In genomic region chr8:94604030-94604429, GRCm38 (mm10) we compare ENCODE assay signal across 15 mouse cellular contexts. TPM values are rescaled to one million over a fixed set of nuclear protein-coding genes. Genes with fewer than 3 reads are reported as not detected.
DNase-seq lines count a peak whose midpoint lies in the region; ATAC-seq and TF ChIP-seq lines count a peak whose summit lies in the region.
"Had no signal": no experiment of that assay in that cellular context is flagged by ENCODE, and none has a peak within 500 bp of the region (broad histone marks: within the 10 kb centered on the region; RNA-seq: fewer than 3 reads in every experiment).

No protein-coding gene starts in this region.

- peaks cover 26% of the 10 kb centered on the region for H3K4me1 ChIP-seq in hindbrain, embryonic 10.5 days (replicated peaks)
- peaks cover 23% of the 10 kb centered on the region for H3K4me1 ChIP-seq in hindbrain, embryonic 12.5 days
- peaks cover 26% of the 10 kb centered on the region for H3K4me1 ChIP-seq in midbrain, embryonic 12.5 days
- peaks cover 19% of the 10 kb centered on the region for H3K4me1 ChIP-seq in midbrain, embryonic 11.5 days (ENCODE audit: control insufficient read depth, insufficient read depth, low read length)
- peaks cover 0 to 2% of the 10 kb centered on the region in 2 experiments; a peak in 1 of 4 replicates for H3K4me1 ChIP-seq in ES-E14 (ENCODE audit: control insufficient read depth in 2 of 2, insufficient read depth in 2 of 2, low read length in 2 of 2, poor library complexity in 1 of 2)
- H3K4me1 ChIP-seq in hindbrain, embryonic 15.5 days (replicated peaks) = peaks cover 31% of the 10 kb centered on the region

- H3K27ac ChIP-seq in hindbrain, embryonic 10.5 days = no peak overlapping the region
- H3K27ac ChIP-seq in hindbrain, embryonic 12.5 days = no peak overlapping the region
- H3K27ac ChIP-seq in midbrain, embryonic 12.5 days (replicated peaks) = no peak overlapping the region
- H3K27ac ChIP-seq in midbrain, embryonic 11.5 days (ENCODE audit: low read depth, low read length) = no peak overlapping the region
- no peak overlapping the region for H3K27ac ChIP-seq in ES-E14 (ENCODE audit: insufficient read depth, low read depth, low read length, poor library complexity, severe bottlenecking)
- no peak overlapping the region for H3K27ac ChIP-seq in hindbrain, embryonic 15.5 days (replicated peaks)
- H3K27ac ChIP-seq: heart, embryonic 10.5 days had no signal

- in situ Hi-C loops in ES-E14 (cut with MboI; ENCODE audit: low sequenced_read_pairs in 2 of 2, unreplicated experiment in 2 of 2) = no loop called here

- H3K36me3 ChIP-seq in hindbrain, embryonic 10.5 days = peaks cover 7% of the 10 kb centered on the region
- H3K36me3 ChIP-seq in hindbrain, embryonic 12.5 days = peaks cover 4% of the 10 kb centered on the region; the same call in 1 of the 2 replicates
- H3K36me3 ChIP-seq in midbrain, embryonic 12.5 days = no peaks in the 10 kb centered on the region
- no peaks in the 10 kb centered on the region for H3K36me3 ChIP-seq in midbrain, embryonic 11.5 days (ENCODE audit: control insufficient read depth, insufficient read depth, low read length)
- no peaks in the 10 kb centered on the region for H3K36me3 ChIP-seq in ES-E14 (ENCODE audit: control insufficient read depth, insufficient read depth, low read length, poor library complexity, severe bottlenecking)
- H3K36me3 ChIP-seq in hindbrain, embryonic 15.5 days = no peaks in the 10 kb centered on the region
- H3K36me3 ChIP-seq: heart, embryonic 10.5 days had no signal

- WGBS in hindbrain, embryonic 10.5 days = 88% methylated on average over 2 of the region's 2 CpGs
- 95% methylated on average over 2 of the region's 2 CpGs for WGBS in hindbrain, embryonic 12.5 days
- WGBS in midbrain, embryonic 12.5 days = 92% methylated on average over 2 of the region's 2 CpGs
- 92% methylated on average over 2 of the region's 2 CpGs for WGBS in midbrain, embryonic 11.5 days
- 89% methylated on average over 2 of the region's 2 CpGs for WGBS in hindbrain, embryonic 15.5 days

- no peak overlapping the region for H3K4me2 ChIP-seq in hindbrain, embryonic 12.5 days (replicated peaks)
- H3K4me2 ChIP-seq in midbrain, embryonic 12.5 days (replicated peaks) = 0 out of 2 replicates have a peak overlapping the region, but pooled peaks have one; percentile 97
- H3K4me2 ChIP-seq in midbrain, embryonic 11.5 days = no peak overlapping the region
- H3K4me2 ChIP-seq in hindbrain, embryonic 15.5 days = peak overlapping the region; percentile 99

- no peak for ATAC-seq in hindbrain, embryonic 12.5 days (ENCODE audit: low FRiP score)
- ATAC-seq in midbrain, embryonic 12.5 days (ENCODE audit: low FRiP score, low read depth) = no peak
- no peak for ATAC-seq in midbrain, embryonic 11.5 days (ENCODE audit: low FRiP score)
- ATAC-seq in hindbrain, embryonic 15.5 days (ENCODE audit: low FRiP score, low read depth) = no peak

- 0 out of 2 replicates have a peak overlapping the region, but pooled peaks have one; percentile 99 for H3K4me3 ChIP-seq in hindbrain, embryonic 10.5 days
- no peak overlapping the region for H3K4me3 ChIP-seq in hindbrain, embryonic 12.5 days
- H3K4me3 ChIP-seq in midbrain, embryonic 12.5 days = no peak overlapping the region
- H3K4me3 ChIP-seq in midbrain, embryonic 11.5 days (ENCODE audit: low read depth, low read length) = no peak overlapping the region
- no peak overlapping the region for H3K4me3 ChIP-seq in ES-E14 (ENCODE audit: insufficient read depth in 1 of 2, low read depth in 1 of 2, low read length in 2 of 2, poor library complexity in 1 of 2, severe bottlenecking in 1 of 2)
- no peak overlapping the region for H3K4me3 ChIP-seq in hindbrain, embryonic 15.5 days

- H3K9me3 ChIP-seq in hindbrain, embryonic 10.5 days = no peaks in the 10 kb centered on the region
- no peaks in the 10 kb centered on the region for H3K9me3 ChIP-seq in hindbrain, embryonic 12.5 days (replicated peaks)
- no peaks in the 10 kb centered on the region for H3K9me3 ChIP-seq in midbrain, embryonic 12.5 days
- no peaks in the 10 kb centered on the region for H3K9me3 ChIP-seq in midbrain, embryonic 11.5 days (ENCODE audit: control insufficient read depth, low read length)
- H3K9me3 ChIP-seq in ES-E14 (ENCODE audit: control insufficient read depth, insufficient read depth, low read depth, low read length) = no peaks in the 10 kb centered on the region
- H3K9me3 ChIP-seq in hindbrain, embryonic 15.5 days = no peaks in the 10 kb centered on the region
- H3K9me3 ChIP-seq: heart, embryonic 10.5 days had no signal

- no peaks in the 10 kb centered on the region for H3K27me3 ChIP-seq in hindbrain, embryonic 10.5 days (ENCODE audit: insufficient read depth, poor library complexity, severe bottlenecking)
- H3K27me3 ChIP-seq in hindbrain, embryonic 12.5 days = no peaks in the 10 kb centered on the region
- H3K27me3 ChIP-seq in midbrain, embryonic 12.5 days = no peaks in the 10 kb centered on the region
- H3K27me3 ChIP-seq in midbrain, embryonic 11.5 days (ENCODE audit: control insufficient read depth, insufficient read depth, low read length) = no peaks in the 10 kb centered on the region
- no peaks in the 10 kb centered on the region for H3K27me3 ChIP-seq in hindbrain, embryonic 15.5 days

- DNase-seq in hindbrain, embryonic 10.5 days (ENCODE audit: low spot score) = no peak
- no peak for DNase-seq in midbrain, embryonic 11.5 days (ENCODE audit: low spot score, missing footprints)
- no peak for DNase-seq in ES-E14 (ENCODE audit: low read depth, low spot score)
- no peak for DNase-seq in T-cell, adult 2 months (ENCODE audit: low spot score)
- DNase-seq: adrenal gland, postnatal 14 days; cerebellum, postnatal 10 days; kidney, adult 11 months; lung, adult 18-20 months; lung, postnatal 36 days; spleen, adult 18-20 months; thymus, postnatal 25 days had no signal

- no peak overlapping the region for H3K9ac ChIP-seq in hindbrain, embryonic 12.5 days
- no peak overlapping the region for H3K9ac ChIP-seq in midbrain, embryonic 12.5 days (replicated peaks)
- H3K9ac ChIP-seq in midbrain, embryonic 11.5 days (ENCODE audit: low read length) = no peak overlapping the region
- no peak overlapping the region for H3K9ac ChIP-seq in ES-E14 (ENCODE audit: insufficient read depth, low read depth, low read length, poor library complexity, severe bottlenecking)
- H3K9ac ChIP-seq in hindbrain, embryonic 15.5 days = no peak overlapping the region

TF ChIP-seq in ES-E14, 5 proteins besides CTCF, POLR2A, EP300 and RAD21:
- TF ChIP-seq MAFK (IDR thresholded peaks at IDR 0.05; ENCODE audit: insufficient read depth, low read depth, low read length) (peak; percentile 88), ZNF384 (IDR thresholded peaks at IDR 0.05; ENCODE audit: low read depth, low read length) (no peak), CHD2 (IDR thresholded peaks at IDR 0.05; ENCODE audit: low read depth, low read length) (no peak)
TF ChIP-seq in ES-E14: peak in this region for 1.

RNA-seq across cellular contexts. Expression of gene Fam192a, which starts 2.2 kb away (rescaled TPM):
- polyA plus RNA-seq in hindbrain, embryonic 10.5 days (2016; fragmentation: Nextera tagmentation; extraction: Ambion mirVana) = 82.4 and 86.2 TPM in 2 replicates
- polyA plus RNA-seq in hindbrain, embryonic 12.5 days (2016; fragmentation: Nextera tagmentation; extraction: Ambion mirVana) = 89.6 and 99.7 TPM in 2 replicates
- 97.4 and 105 TPM in 2 replicates for polyA plus RNA-seq in midbrain, embryonic 12.5 days (2016; fragmentation: Nextera tagmentation; extraction: Ambion mirVana)
- polyA plus RNA-seq in midbrain, embryonic 11.5 days (2014; fragmentation: Nextera tagmentation; extraction: Ambion mirVana) = 107 and 127 TPM in 2 replicates
- total RNA-seq in ES-E14 (2012; rRNA removed) = 26.9 and 35.9 TPM in 2 replicates
- polyA plus RNA-seq in hindbrain, embryonic 15.5 days (2015; fragmentation: Nextera tagmentation; extraction: Ambion mirVana) = 63.8 and 69.1 TPM in 2 replicates

RNA-seq across cellular contexts. Expression of gene Rspry1, which starts 2.3 kb away (rescaled TPM):
- 41.8 and 42.7 TPM in 2 replicates for polyA plus RNA-seq in hindbrain, embryonic 10.5 days (2016; fragmentation: Nextera tagmentation; extraction: Ambion mirVana)
- polyA plus RNA-seq in hindbrain, embryonic 12.5 days (2016; fragmentation: Nextera tagmentation; extraction: Ambion mirVana) = 53.6 and 54.8 TPM in 2 replicates
- 55.0 and 57.7 TPM in 2 replicates for polyA plus RNA-seq in midbrain, embryonic 12.5 days (2016; fragmentation: Nextera tagmentation; extraction: Ambion mirVana)
- 50.7 and 51.9 TPM in 2 replicates for polyA plus RNA-seq in midbrain, embryonic 11.5 days (2014; fragmentation: Nextera tagmentation; extraction: Ambion mirVana)
- total RNA-seq in ES-E14 (2012; rRNA removed) = 19.5 and 22.4 TPM in 2 replicates
- 45.5 and 48.7 TPM in 2 replicates for polyA plus RNA-seq in hindbrain, embryonic 15.5 days (2015; fragmentation: Nextera tagmentation; extraction: Ambion mirVana)

Comparison
In these comparisons a context has a peak if more than half of its experiments do, and no peak if none do; other contexts are left out.
1. H3K4me2 ChIP-seq: peak in midbrain, embryonic 12.5 days (single experiment) and hindbrain, embryonic 15.5 days (single experiment); none in hindbrain, embryonic 12.5 days (single experiment) and midbrain, embryonic 11.5 days (single experiment).